Mouse (Mus musculus) limb, embryonic 14.5 days (tissue): ENCODE data around the gene Tmem95. TPM values are rescaled to one million over a fixed set of nuclear protein-coding genes. Genes with fewer than 3 reads are reported as not detected.
A peak's percentile ranks its signal among the peaks of the same experiment; 100 is the strongest.

ENCODE experiments used
- ATAC-seq: fragments of 200-750 bp; cut with Nextera tagmentation; 2 replicates; pipeline ENCODE4 v1.8.0; 2017; ENCODE audit warnings: low read depth, moderate number of reproducible peaks, moderate TSS enrichment; ENCODE audit not compliant: low FRiP score
- DNase-seq: peaks from one replicate; pipeline ENCODE4 v3.0.0-alpha.2; 2015; ENCODE audit warnings: low spot score
- H3K27ac ChIP-seq: fragments of 300-500 bp; sonication (generic); replicated peaks from 2 replicates; pipeline ENCODE4 v1.5.1; 2014; ENCODE audit warnings: low read depth, mild to moderate bottlenecking, low read length, moderate library complexity, mixed read lengths
- H3K27me3 ChIP-seq: fragments of 300-500 bp; sonication (generic); 2 replicates; pipeline ENCODE4 v1.6.1; 2014; ENCODE audit warnings: low read length, mixed read lengths; ENCODE audit not compliant: control insufficient read depth, insufficient read depth
- H3K36me3 ChIP-seq: fragments of 300-500 bp; sonication (generic); 2 replicates; pipeline ENCODE4 v1.6.1; 2014; ENCODE audit warnings: mild to moderate bottlenecking, low read length, moderate library complexity, mixed read lengths; ENCODE audit not compliant: control insufficient read depth, insufficient read depth
- H3K4me1 ChIP-seq: fragments of 300-500 bp; sonication (generic); 2 replicates; pipeline ENCODE4 v1.6.1; 2014; ENCODE audit warnings: antibody characterized with exemption, low read length, mixed read lengths; ENCODE audit not compliant: control insufficient read depth, insufficient read depth
- H3K4me2 ChIP-seq: fragments of 300-500 bp; sonication (generic); replicated peaks from 2 replicates; pipeline ENCODE4 v1.6.1; 2014; ENCODE audit warnings: low read depth, mild to moderate bottlenecking, low read length, moderate library complexity; ENCODE audit not compliant: severe bottlenecking
- H3K4me3 ChIP-seq: fragments of 300-500 bp; sonication (generic); replicated peaks from 2 replicates; pipeline ENCODE4 v1.5.1; 2014; ENCODE audit warnings: low read length
- H3K9ac ChIP-seq: fragments of 300-500 bp; sonication (generic); 2 replicates; pipeline ENCODE4 v1.6.1; 2014; ENCODE audit warnings: mild to moderate bottlenecking, low read depth, low read length, moderate library complexity; ENCODE audit not compliant: severe bottlenecking
- H3K9me3 ChIP-seq: fragments of 300-500 bp; sonication (generic); 2 replicates; pipeline ENCODE4 v1.6.1; 2016; ENCODE audit warnings: low read length; ENCODE audit not compliant: control insufficient read depth
- POLR2A ChIP-seq: fragments of 200-500 bp; IDR thresholded peaks from 2 replicates; pipeline ENCODE4 v1.8.0; 2012; ENCODE audit warnings: inconsistent platforms, mild to moderate bottlenecking, moderate library complexity, borderline replicate concordance; ENCODE audit not compliant: insufficient read depth, insufficient read length; ENCODE audit errors: extremely low read depth
- WGBS: fragments of 180-500 bp; shearing (Covaris S2); extraction: QIAGEN DNeasy Blood & Tissue Kit; methylation state at CpG from one replicate; pipeline ENCODE4 v1.1.7; 2014; 5-methylcytosine and 5-hydroxymethylcytosine counted together
- polyA plus RNA-seq, 2 experiments: library from polyadenylated mRNA; depleted of rRNA in 1 of 2; stranded (reverse) in 1 of 2; unstranded in 1 of 2; fragments of >200 nt; fragmentation: Nextera tagmentation in 1 of 2; extraction: Ambion mirVana in 1 of 2; gene quantifications; 2 replicates each; pipeline versions ENCODE4 v1.2.1 to v1.2.3; 2012 to 2014

Tmem95 gene
- polyA plus RNA-seq, 2 experiments, result not detected

GRCm38 (mm10) chr11:69849884-69850283, 27.9 kb downstream of the Tmem95 start:
- no peak overlapping the region for H3K4me3 ChIP-seq
- H3K27ac ChIP-seq, result no peak overlapping the region
- WGBS, result 95% methylated on average over 15 of the region's 15 CpGs
- H3K4me2 ChIP-seq, result no peak overlapping the region
- no peak for TF ChIP-seq POLR2A
- no peak for DNase-seq
- ATAC-seq, result no peak
- no peaks in the 10 kb centered on the region for H3K27me3 ChIP-seq
- peaks cover 41% of the 10 kb centered on the region for H3K36me3 ChIP-seq
- no peak overlapping the region for H3K9ac ChIP-seq
- no peaks in the 10 kb centered on the region for H3K9me3 ChIP-seq
- H3K4me1 ChIP-seq, result peaks cover 17% of the 10 kb centered on the region

- Histone ChIP-seq H3K27me3 (no peaks in the 10 kb centered on the region), H3K9me3 (no peaks in the 10 kb centered on the region), H3K36me3 (peaks cover 41% of the 10 kb centered on the region), H3K4me1 (peaks cover 17% of the 10 kb centered on the region), H3K4me3 (no peak overlapping the region), H3K27ac (no peak overlapping the region), H3K9ac (no peak overlapping the region), H3K4me2 (no peak overlapping the region)
- DNase-seq (no peak), ATAC-seq (no peak)
- no peak for TF ChIP-seq POLR2A
- WGBS, result 92% methylated on average over 9 of the region's 9 CpGs
Observed at GRCm38 (mm10) chr11:69849128-69849527, 28.7 kb downstream of the Tmem95 start.

GRCm38 (mm10) chr11:69848021-69848420, 29.8 kb downstream of the Tmem95 start:
- DNase-seq, result no peak
- Histone ChIP-seq H3K36me3 (peaks cover 41% of the 10 kb centered on the region), H3K4me1 (peaks cover 17% of the 10 kb centered on the region), H3K4me3 (peak overlapping the region; percentile 68), H3K27ac (no peak overlapping the region), H3K9ac (no peak overlapping the region), H3K9me3 (no peaks in the 10 kb centered on the region), H3K4me2 (peak overlapping the region; percentile 93; the same call in 1 of the 2 replicates), H3K27me3 (no peaks in the 10 kb centered on the region)
- no peak for TF ChIP-seq POLR2A
- 98% methylated on average over 6 of the region's 6 CpGs for WGBS
- ATAC-seq, result no peak

GRCm38 (mm10) chr11:69846738-69847688, 30.8 kb downstream of the Tmem95 start:
- peak; percentile 16 for DNase-seq
- no peak for TF ChIP-seq POLR2A
- H3K4me3 ChIP-seq, result peak overlapping the region; percentile 68
- no peaks in the 10 kb centered on the region for H3K27me3 ChIP-seq
- H3K27ac ChIP-seq, result peak overlapping the region; percentile 84
- H3K4me1 ChIP-seq, result peaks cover 17% of the 10 kb centered on the region
- no peaks in the 10 kb centered on the region for H3K9me3 ChIP-seq
- whole genome bisulfite sequencing, result 10% methylated on average over 37 of the region's 37 CpGs
- H3K36me3 ChIP-seq, result peaks cover 40% of the 10 kb centered on the region
- peak overlapping the region; percentile 93 for H3K4me2 ChIP-seq
- ATAC-seq, result peak; percentile 34
- peak overlapping the region; percentile 85 for H3K9ac ChIP-seq

- DNase-seq, result peak; percentile 91
- TF ChIP-seq POLR2A, result no peak
- Histone ChIP-seq H3K9me3 (no peaks in the 10 kb centered on the region), H3K36me3 (peaks cover 32% of the 10 kb centered on the region), H3K27ac (peak within 1 kb of the TSS; percentile 84), H3K4me2 (peak within 1 kb of the TSS; percentile 93), H3K27me3 (no peaks in the 10 kb centered on the region), H3K4me1 (peaks cover 17% of the 10 kb centered on the region), H3K4me3 (peak within 1 kb of the TSS; percentile 68), H3K9ac (peak within 1 kb of the TSS; percentile 85)
- peak; percentile 95 for ATAC-seq
- WGBS, result under 1% methylated on average over 33 of the region's 38 CpGs
Observed at GRCm38 (mm10) chr11:69846198-69846680, 31.6 kb downstream of the Tmem95 start, which contains the start of gene Plscr3. Gene Plscr3 (plus strand): TSS chr11:69846376.
